Mouse (Mus musculus): ENCODE data around the gene Tcf7l1. TPM values are rescaled to one million over a fixed set of nuclear protein-coding genes. Genes with fewer than 3 reads are reported as not detected.
A peak's percentile ranks its signal among the peaks of the same experiment; 100 is the strongest.

The Tcf7l1 gene
- polyA plus RNA-seq, 1 experiment from 2014 or later, result 37.1 TPM

DNA sequence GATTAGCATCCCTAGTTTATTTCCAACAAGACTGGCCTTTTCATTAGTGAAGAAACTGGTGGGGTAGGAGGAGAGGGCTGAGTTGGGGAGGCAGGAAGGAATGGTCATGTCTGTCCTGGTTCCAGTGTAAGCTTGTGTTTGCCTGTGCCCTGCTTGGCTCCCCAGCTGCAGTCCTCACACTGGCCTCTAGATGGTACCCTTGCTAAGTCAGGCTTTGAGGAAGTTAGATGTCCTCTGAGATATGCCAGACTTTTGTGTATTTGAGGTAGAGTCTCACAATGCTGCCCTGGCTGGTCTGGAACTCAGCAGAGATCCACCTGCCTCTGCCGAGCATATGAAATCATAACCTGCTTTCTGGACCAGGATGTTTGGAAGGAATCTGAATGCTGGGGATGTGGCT, 187.3 kb downstream of the Tcf7l1 start:
- no peaks in the 10 kb centered on the region for H3K9me3 ChIP-seq
- no peak overlapping the region for H3K27ac ChIP-seq (replicated peaks)
- no peak overlapping the region for H3K4me3 ChIP-seq
- WGBS, result 59% methylated on average over 1 of the region's 1 CpGs
- peaks cover 34% of the 10 kb centered on the region for H3K36me3 ChIP-seq (replicated peaks)
- peaks cover 22% of the 10 kb centered on the region for H3K4me1 ChIP-seq
- no peaks in the 10 kb centered on the region for H3K27me3 ChIP-seq (replicated peaks; ENCODE audit: low read depth, poor library complexity, severe bottlenecking)
- peak; percentile 75 for DNase-seq (ENCODE audit: low spot score)

DNA sequence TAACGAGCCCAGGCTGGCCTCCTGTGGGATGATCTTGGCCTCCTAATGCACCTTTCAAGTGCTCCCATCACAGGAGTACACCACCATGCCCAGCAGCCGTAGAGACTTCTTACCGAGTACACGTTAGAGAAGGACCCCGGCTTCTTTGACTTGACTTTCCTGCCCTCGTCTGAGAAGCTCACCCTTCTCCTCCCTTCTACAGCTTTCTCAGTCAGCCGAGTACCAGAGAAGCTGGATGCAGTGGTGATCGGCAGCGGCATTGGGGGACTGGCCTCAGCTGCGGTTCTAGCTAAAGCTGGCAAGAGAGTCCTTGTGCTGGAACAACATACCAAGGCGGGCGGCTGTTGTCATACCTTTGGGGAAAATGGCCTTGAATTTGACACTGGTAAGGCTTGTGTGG, 188.3 kb downstream of the Tcf7l1 start:
- no peak overlapping the region for H3K27ac ChIP-seq (replicated peaks)
- no peaks in the 10 kb centered on the region for H3K9me3 ChIP-seq
- DNase-seq (ENCODE audit: low spot score), result no peak
- H3K27me3 ChIP-seq (replicated peaks; ENCODE audit: low read depth, poor library complexity, severe bottlenecking), result no peaks in the 10 kb centered on the region
- peaks cover 24% of the 10 kb centered on the region for H3K36me3 ChIP-seq (replicated peaks)
- peaks cover 22% of the 10 kb centered on the region for H3K4me1 ChIP-seq
- 85% methylated on average over 12 of the region's 12 CpGs for WGBS
- no peak overlapping the region for H3K4me3 ChIP-seq

DNA sequence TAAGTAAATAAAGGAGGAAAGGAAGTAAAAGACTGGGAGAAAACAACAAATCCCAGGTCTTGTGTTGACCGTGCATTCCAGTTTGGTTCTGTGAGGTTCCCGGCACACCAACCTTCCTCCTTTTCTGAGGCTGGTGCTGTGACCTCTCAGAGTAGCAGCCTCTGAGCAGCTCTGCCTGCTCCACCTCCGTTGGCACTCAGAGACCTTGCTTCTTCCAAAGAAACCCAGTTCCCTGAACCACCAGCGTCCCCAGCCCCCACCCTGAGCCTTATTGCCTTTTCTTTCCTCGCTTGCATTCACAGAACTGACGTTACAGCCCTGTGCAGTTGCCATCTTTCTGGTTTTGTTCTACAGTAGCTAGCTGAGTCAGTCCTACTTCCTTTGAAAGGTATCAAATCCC, 188.8 kb downstream of the Tcf7l1 start:
- Histone ChIP-seq H3K36me3 (replicated peaks) (peaks cover 18% of the 10 kb centered on the region), H3K27me3 (replicated peaks; ENCODE audit: low read depth, poor library complexity, severe bottlenecking) (no peaks in the 10 kb centered on the region), H3K4me3 (no peak overlapping the region), H3K27ac (replicated peaks) (no peak overlapping the region), H3K9me3 (no peaks in the 10 kb centered on the region), H3K4me1 (peaks cover 22% of the 10 kb centered on the region)
- WGBS, result 82% methylated on average over 6 of the region's 6 CpGs
- DNase-seq (ENCODE audit: low spot score), result no peak

DNA sequence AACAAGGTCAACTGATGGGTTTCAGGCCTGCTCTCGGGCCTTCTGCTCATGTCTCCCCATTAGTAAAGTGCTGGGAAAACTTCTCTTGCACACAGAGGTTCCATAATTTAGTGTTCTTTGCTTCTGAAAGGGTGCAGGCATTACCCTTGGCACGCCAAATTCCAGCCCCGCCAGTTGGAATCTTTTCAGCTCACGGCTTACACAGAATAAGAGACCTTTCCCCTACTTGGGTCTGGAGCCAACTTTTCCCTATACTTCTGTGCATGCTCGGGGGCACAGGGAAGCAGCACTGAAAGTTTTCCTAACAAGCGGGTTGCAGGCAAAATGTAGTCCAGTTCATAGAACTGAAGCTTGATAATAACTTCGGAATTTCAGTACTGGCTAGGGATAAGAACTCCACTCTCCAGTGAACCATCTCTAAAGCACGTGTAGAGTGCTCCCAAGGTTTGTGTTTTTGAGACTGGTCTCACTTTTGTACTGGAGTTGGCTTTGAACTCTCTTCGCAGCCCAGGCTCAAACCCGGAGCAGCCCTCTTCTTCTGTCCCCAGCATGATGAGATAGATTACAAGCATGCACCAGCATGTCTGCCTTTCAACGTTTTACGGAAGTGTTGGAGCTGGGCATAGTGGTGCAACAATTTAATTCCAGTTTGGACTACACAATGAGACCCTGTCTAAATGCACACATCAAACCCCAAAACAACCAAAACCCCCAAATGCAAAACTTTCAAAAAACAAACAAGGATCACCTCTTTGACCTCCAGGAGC, 190.1 kb downstream of the Tcf7l1 start:
- H3K4me3 ChIP-seq, result peak overlapping the region; percentile 72
- peaks cover 6% of the 10 kb centered on the region for H3K36me3 ChIP-seq (replicated peaks)
- H3K27ac ChIP-seq (replicated peaks), result peak overlapping the region; percentile 84
- DNase-seq (ENCODE audit: low spot score), result no peak
- no peaks in the 10 kb centered on the region for H3K9me3 ChIP-seq
- 51% methylated on average over 12 of the region's 12 CpGs for WGBS
- H3K27me3 ChIP-seq (replicated peaks; ENCODE audit: low read depth, poor library complexity, severe bottlenecking), result no peaks in the 10 kb centered on the region
- H3K4me1 ChIP-seq, result peaks cover 22% of the 10 kb centered on the region

DNA sequence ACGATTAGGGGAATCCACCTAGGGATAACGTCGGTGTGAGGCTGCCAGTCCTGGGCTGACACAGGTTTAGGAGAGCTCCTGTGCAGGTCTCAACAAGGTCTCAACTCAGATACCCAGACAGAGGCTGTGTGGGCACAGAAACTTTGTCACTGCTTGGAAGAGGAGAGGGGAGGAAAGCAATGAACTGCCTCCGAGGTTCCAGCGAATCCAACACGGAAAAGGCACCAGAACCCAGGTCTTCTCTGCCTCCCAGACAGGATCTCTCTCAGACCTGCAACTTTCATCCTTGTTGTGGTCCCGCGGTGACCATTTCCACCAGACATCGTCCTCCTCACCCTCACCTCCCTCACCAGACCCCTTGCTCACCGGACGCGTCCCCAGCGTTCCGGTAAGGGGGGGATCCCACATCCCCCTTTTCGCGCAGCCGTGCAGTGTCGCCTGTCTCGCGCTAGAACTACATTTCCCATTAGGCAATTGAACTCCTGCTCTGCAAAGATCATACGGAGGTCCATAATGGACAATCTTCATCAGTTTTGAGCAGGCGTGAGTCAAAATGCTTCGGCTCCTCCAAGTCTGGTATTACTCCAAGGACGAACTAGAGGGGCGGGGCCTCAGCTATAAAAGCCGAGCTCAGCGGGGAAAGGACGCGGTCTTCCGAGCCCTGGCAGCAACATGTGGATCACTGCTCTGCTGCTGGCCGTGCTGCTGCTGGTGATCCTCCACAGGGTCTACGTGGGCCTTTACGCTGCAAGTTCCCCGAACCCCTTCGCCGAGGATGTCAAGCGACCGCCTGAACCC, 190.9 kb downstream of the Tcf7l1 start, which contains the start of the genes Elmod3 and Retsat:
TSS of gene Elmod3 (minus strand) at position 458 of the 798 bp plus-strand sequence.
TSS of gene Retsat (plus strand) at position 520 of the 798 bp plus-strand sequence.
- WGBS, result 2% methylated on average over 38 of the region's 38 CpGs
- DNase-seq (ENCODE audit: low spot score), result peak; percentile 92
- peak within 1 kb of the TSS; percentile 72 for H3K4me3 ChIP-seq
- H3K9me3 ChIP-seq, result no peaks in the 10 kb centered on the region
- no peaks in the 10 kb centered on the region for H3K36me3 ChIP-seq (replicated peaks)
- peaks cover 22% of the 10 kb centered on the region for H3K4me1 ChIP-seq
- peak within 1 kb of the TSS; percentile 84 for H3K27ac ChIP-seq (replicated peaks)
- H3K27me3 ChIP-seq (replicated peaks; ENCODE audit: low read depth, poor library complexity, severe bottlenecking), result no peaks in the 10 kb centered on the region

DNA sequence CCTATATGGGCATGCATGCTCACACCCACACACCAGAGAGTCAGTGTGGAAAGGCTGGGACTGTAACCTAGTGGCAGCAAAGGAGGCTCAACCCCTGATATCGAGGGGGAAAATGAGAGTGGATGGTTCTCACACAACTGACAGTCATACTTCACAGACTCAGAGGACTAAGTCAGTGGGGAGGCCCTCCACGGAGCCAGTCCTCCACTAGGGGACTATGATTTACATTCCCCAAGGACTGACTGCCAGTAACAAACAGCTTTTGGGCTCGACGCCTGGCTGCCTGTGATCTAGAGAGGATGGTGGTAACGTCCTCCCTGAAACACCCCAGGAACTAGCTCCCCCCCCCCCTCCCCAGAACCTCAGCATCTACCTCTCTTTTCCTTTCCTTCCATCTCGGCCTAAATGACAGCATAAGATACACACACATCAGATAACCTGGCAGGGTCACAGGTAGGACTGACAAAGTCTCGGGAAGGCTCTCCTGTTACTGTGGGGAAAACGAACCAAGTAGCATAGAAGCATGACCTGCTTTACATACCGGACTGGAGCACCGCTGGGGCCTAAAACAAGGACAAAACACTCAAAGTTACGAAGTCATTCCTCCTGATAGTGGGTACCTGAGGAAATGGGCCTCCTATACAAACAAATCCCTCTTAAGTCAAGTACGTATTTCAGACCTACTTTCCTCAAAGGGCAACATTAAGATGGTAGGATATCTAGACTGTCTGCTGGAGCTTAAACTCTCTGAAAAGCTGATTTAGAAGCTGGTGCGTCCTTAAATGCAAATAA, 191.8 kb downstream of the Tcf7l1 start:
- Histone ChIP-seq H3K36me3 (replicated peaks) (no peaks in the 10 kb centered on the region), H3K9me3 (no peaks in the 10 kb centered on the region), H3K27ac (replicated peaks) (peak overlapping the region; percentile 84; the same call in 1 of the 2 replicates), H3K27me3 (replicated peaks; ENCODE audit: low read depth, poor library complexity, severe bottlenecking) (no peaks in the 10 kb centered on the region), H3K4me1 (peaks cover 22% of the 10 kb centered on the region), H3K4me3 (peak overlapping the region; percentile 72)
- 54% methylated on average over 13 of the region's 13 CpGs for WGBS
- no peak for DNase-seq (ENCODE audit: low spot score)

DNA sequence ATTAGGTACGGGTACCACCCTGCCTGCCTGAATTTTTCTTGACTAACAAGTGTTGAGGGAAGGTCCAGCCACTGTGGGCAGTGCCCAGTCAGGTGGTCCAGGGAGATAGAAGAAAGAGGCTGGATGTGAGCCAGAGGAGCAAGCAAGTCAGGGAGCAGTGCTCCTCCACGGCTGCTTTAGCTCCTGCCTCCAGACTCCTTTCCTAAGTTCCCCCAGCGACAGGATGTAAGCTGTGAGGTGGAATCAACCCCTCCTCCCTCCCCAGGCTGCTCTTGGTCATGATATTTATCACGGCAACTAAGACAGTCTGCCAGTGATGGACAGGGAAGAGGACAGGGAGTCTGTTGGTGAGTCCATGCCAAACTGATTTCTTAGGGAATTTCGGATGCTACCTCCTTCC, 195.1 kb downstream of the Tcf7l1 start:
- Histone ChIP-seq H3K4me3 (no peak overlapping the region), H3K27ac (replicated peaks) (no peak overlapping the region; the same call in 1 of the 2 replicates), H3K36me3 (replicated peaks) (no peaks in the 10 kb centered on the region), H3K9me3 (no peaks in the 10 kb centered on the region), H3K4me1 (peaks cover 17% of the 10 kb centered on the region), H3K27me3 (replicated peaks; ENCODE audit: low read depth, poor library complexity, severe bottlenecking) (no peaks in the 10 kb centered on the region)
- no peak for DNase-seq (ENCODE audit: low spot score)
- 67% methylated on average over 5 of the region's 5 CpGs for WGBS

DNA sequence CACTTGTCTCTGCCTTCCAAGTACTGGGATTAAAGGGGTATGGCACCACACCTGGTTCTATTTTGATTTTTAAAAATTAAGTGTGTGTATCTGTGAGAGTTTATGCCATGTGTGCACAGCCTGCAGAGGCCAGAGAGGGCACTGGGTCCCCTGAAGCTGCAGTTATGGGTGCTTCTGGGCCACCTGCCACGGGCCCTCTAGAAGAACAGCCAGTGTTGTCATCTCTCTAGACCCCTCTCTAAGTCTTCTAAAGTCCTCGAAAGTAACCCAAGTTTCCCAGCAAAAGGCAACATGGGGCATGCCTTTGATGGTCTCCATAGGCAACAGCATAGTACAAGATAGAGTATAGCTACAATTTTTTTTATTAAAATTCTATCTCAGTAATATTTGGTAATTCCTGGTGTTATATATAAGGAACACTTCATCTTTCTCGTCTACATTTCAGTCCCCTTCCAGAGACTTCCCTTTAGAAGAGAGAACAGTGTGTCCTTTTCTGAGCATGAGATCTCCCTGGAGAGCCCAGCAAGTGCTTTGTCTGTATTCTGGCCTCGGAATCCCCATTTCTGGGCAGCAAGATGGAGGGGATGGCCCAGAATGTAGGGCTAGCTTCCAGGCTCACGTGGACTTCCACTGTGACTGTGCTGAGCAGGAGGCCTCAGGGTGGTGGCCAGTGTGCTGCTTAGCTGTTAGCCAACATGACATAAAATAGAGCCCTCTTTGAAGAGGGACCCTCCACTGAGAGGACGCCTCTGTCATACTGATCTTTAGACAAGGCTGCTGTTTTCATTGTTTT, 195.8 kb downstream of the Tcf7l1 start:
- Histone ChIP-seq H3K4me1 (peaks cover 12% of the 10 kb centered on the region), H3K36me3 (replicated peaks) (no peaks in the 10 kb centered on the region), H3K27ac (replicated peaks) (no peak overlapping the region), H3K27me3 (replicated peaks; ENCODE audit: low read depth, poor library complexity, severe bottlenecking) (no peaks in the 10 kb centered on the region), H3K4me3 (no peak overlapping the region), H3K9me3 (no peaks in the 10 kb centered on the region)
- DNase-seq (ENCODE audit: low spot score), result no peak
- 82% methylated on average over 6 of the region's 6 CpGs for WGBS

DNA sequence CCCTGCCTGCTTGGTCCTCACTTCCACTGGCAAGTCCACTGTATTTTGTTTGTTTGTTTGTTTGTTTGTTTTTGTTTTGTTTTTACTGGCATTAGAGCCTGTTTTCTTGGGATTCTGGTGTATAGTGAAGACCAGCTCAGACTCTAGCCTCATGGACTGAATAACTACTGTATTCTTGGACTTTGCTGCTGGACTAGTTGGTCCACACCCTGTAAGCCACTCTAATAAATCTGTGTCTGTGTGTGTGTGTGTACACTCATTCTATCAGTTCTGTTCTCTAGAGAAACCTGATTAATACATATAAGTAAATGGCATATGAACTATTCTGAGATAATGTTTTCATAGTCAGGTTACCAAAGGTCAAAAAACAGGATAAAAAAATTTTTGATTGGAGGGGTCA, 198.9 kb downstream of the Tcf7l1 start:
- Histone ChIP-seq H3K27ac (replicated peaks) (no peak overlapping the region), H3K9me3 (no peaks in the 10 kb centered on the region), H3K27me3 (replicated peaks; ENCODE audit: low read depth, poor library complexity, severe bottlenecking) (no peaks in the 10 kb centered on the region), H3K4me1 (no peaks in the 10 kb centered on the region), H3K36me3 (replicated peaks) (peaks cover 5% of the 10 kb centered on the region; the same call in 1 of the 2 replicates), H3K4me3 (no peak overlapping the region)
- DNase-seq (ENCODE audit: low spot score), result no peak

DNA sequence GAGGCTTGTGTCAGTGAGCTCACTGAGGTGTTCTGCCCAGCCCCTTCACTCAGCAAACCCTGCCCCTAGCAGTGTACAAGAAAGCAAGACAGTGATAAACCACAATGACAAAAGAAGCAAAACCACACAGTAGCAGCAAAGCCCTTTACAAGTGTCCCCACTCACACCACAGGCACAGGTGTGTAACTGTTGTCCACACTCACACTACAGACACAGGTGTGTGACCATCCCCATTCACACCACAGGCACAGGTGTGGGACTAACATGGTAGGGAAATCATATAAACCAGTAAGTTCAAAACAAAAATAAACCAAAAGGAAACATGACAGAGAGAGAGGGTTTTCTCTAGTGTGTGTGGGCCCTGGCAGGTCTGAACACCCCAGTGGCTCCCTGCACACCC, 200.7 kb downstream of the Tcf7l1 start:
- H3K27ac ChIP-seq (replicated peaks), result no peak overlapping the region
- no peaks in the 10 kb centered on the region for H3K4me1 ChIP-seq
- no peaks in the 10 kb centered on the region for H3K27me3 ChIP-seq (replicated peaks; ENCODE audit: low read depth, poor library complexity, severe bottlenecking)
- no peak for DNase-seq (ENCODE audit: low spot score)
- no peak overlapping the region for H3K4me3 ChIP-seq
- H3K9me3 ChIP-seq, result no peaks in the 10 kb centered on the region
- peaks cover 9% of the 10 kb centered on the region; the same call in 1 of the 2 replicates for H3K36me3 ChIP-seq (replicated peaks)

- Histone ChIP-seq H3K36me3 (replicated peaks) (peaks cover 9% of the 10 kb centered on the region; the same call in 1 of the 2 replicates), H3K27ac (replicated peaks) (no peak overlapping the region), H3K4me1 (no peaks in the 10 kb centered on the region), H3K9me3 (no peaks in the 10 kb centered on the region), H3K4me3 (no peak overlapping the region), H3K27me3 (replicated peaks; ENCODE audit: low read depth, poor library complexity, severe bottlenecking) (no peaks in the 10 kb centered on the region)
- 82% methylated on average over 3 of the region's 3 CpGs for WGBS
- no peak for DNase-seq (ENCODE audit: low spot score)
Observed at GRCm38 (mm10) chr6:72586701-72587100, 202.4 kb downstream of the Tcf7l1 start.

- H3K4me1 ChIP-seq, result no peaks in the 10 kb centered on the region
- 76% methylated on average over 11 of the region's 11 CpGs for WGBS
Observed at GRCm38 (mm10) chr6:72584154-72584553, 204.9 kb downstream of the Tcf7l1 start.

More at GRCm38 (mm10) chr6:72584154-72584553, 204.9 kb downstream of the Tcf7l1 start:
- H3K4me3 ChIP-seq, result no peak overlapping the region
- no peak overlapping the region for H3K27ac ChIP-seq (replicated peaks)
- H3K36me3 ChIP-seq (replicated peaks), result peaks cover 18% of the 10 kb centered on the region; the same call in 1 of the 2 replicates
- DNase-seq (ENCODE audit: low spot score), result no peak
- H3K9me3 ChIP-seq, result no peaks in the 10 kb centered on the region
- no peaks in the 10 kb centered on the region for H3K27me3 ChIP-seq (replicated peaks; ENCODE audit: low read depth, poor library complexity, severe bottlenecking)
